Mouse (Mus musculus) myocyte (in vitro differentiated cells): ENCODE data around the gene 4930486L24Rik. TPM values are rescaled to one million over a fixed set of nuclear protein-coding genes. Genes with fewer than 3 reads are reported as not detected.

Experiments used
- H3K27me3 ChIP-seq: one replicate; pipeline ENCODE4 v1.6.1; 2011; ENCODE audit not compliant: control insufficient read depth, insufficient read depth, insufficient read length
- H3K36me3 ChIP-seq: one replicate; pipeline ENCODE4 v1.6.1; 2011; ENCODE audit not compliant: control insufficient read depth, insufficient read depth
- H3K4me2 ChIP-seq: one replicate; pipeline ENCODE4 v1.6.1; 2011; ENCODE audit warnings: low read depth, control low read depth
- H3K4me3 ChIP-seq: one replicate; pipeline ENCODE4 v1.5.1; 2011; ENCODE audit warnings: mild to moderate bottlenecking, control low read depth, moderate library complexity
- H3K79me2 ChIP-seq: one replicate; pipeline ENCODE4 v1.6.1; 2011; ENCODE audit not compliant: control insufficient read depth, insufficient read depth
- H3ac ChIP-seq: one replicate; pipeline ENCODE4 v1.6.1; 2011; ENCODE audit not compliant: control insufficient read depth, insufficient read length
- CEBPB ChIP-seq: IDR thresholded peaks from 2 replicates; pipeline ENCODE4 v1.6.1; 2011; ENCODE audit warnings: mild to moderate bottlenecking, moderate library complexity; ENCODE audit not compliant: poor library complexity, insufficient read depth, severe bottlenecking
- E2F4 ChIP-seq: IDR thresholded peaks from one replicate; pipeline ENCODE4 v1.6.1; 2011; ENCODE audit warnings: mild to moderate bottlenecking, control low read depth, moderate library complexity; ENCODE audit not compliant: insufficient read depth
- MAX ChIP-seq: IDR thresholded peaks from one replicate; pipeline ENCODE4 v1.6.1; 2011; ENCODE audit warnings: low read depth, mild to moderate bottlenecking, control low read depth
- MYOD1 ChIP-seq, 3 experiments: IDR thresholded peaks; one replicate each; pipeline ENCODE4 v1.6.1; 2011; ENCODE audit warnings: control low read depth in 2 of 3, low read depth in 2 of 3, mild to moderate bottlenecking in 2 of 3, moderate library complexity in 1 of 3; ENCODE audit not compliant: insufficient read length in 2 of 3, control insufficient read depth in 1 of 3
- MYOG ChIP-seq, 3 experiments: IDR thresholded peaks; one replicate each; pipeline ENCODE4 v1.6.1; 2011; ENCODE audit warnings: control low read depth in 2 of 3, low read depth in 2 of 3, mild to moderate bottlenecking in 2 of 3; ENCODE audit not compliant: insufficient read length in 2 of 3, control insufficient read depth in 1 of 3, insufficient read depth in 1 of 3
- POLR2A ChIP-seq: IDR thresholded peaks from one replicate; pipeline ENCODE4 v1.6.1; 2011; ENCODE audit warnings: low read depth, mild to moderate bottlenecking, control low read depth, moderate library complexity; ENCODE audit not compliant: insufficient read length
- POLR2AphosphoS2 ChIP-seq: IDR thresholded peaks from one replicate; pipeline ENCODE4 v1.6.1; 2011; ENCODE audit warnings: low read depth, control low read depth; ENCODE audit not compliant: insufficient read length
- REST ChIP-seq: IDR thresholded peaks from one replicate; pipeline ENCODE4 v1.6.1; 2011; ENCODE audit warnings: mild to moderate bottlenecking, control low read depth, moderate library complexity; ENCODE audit not compliant: insufficient read depth, insufficient read length
- SRF ChIP-seq: IDR thresholded peaks from one replicate; pipeline ENCODE4 v1.6.1; 2011; ENCODE audit warnings: low read depth; ENCODE audit not compliant: control insufficient read depth, insufficient read length
- TCF12 ChIP-seq: IDR thresholded peaks from one replicate; pipeline ENCODE4 v1.6.1; 2011; ENCODE audit warnings: mild to moderate bottlenecking, control low read depth; ENCODE audit not compliant: poor library complexity, insufficient read depth, severe bottlenecking
- TCF3 ChIP-seq: IDR thresholded peaks from one replicate; pipeline ENCODE4 v1.6.1; 2011; ENCODE audit warnings: low read depth, control low read depth; ENCODE audit not compliant: insufficient read length
- USF1 ChIP-seq: IDR thresholded peaks from one replicate; pipeline ENCODE4 v1.6.1; 2011; ENCODE audit warnings: low read depth, mild to moderate bottlenecking, control low read depth, moderate library complexity
- polyA plus RNA-seq: library from polyadenylated mRNA; unstranded; fragments of >200 nt; fragmentation: generic; extraction: Trizol; gene quantifications from one replicate; pipeline ENCODE4 v1.2.1, GENCODE M21; 2012; ENCODE audit warnings: missing spikeins

Gene 4930486L24Rik
- polyA plus RNA-seq, 1 experiment: 0.29 TPM

GRCm38 (mm10) chr13:60892301-60892700 is 28.0 kb upstream of the 4930486L24Rik start:
- H3ac ChIP-seq: no peak overlapping the region
- H3K36me3 ChIP-seq: no peaks in the 10 kb centered on the region
- H3K4me2 ChIP-seq: no peak overlapping the region
- H3K4me3 ChIP-seq: no peak overlapping the region
- H3K79me2 ChIP-seq: no peaks in the 10 kb centered on the region
- H3K27me3 ChIP-seq: no peaks in the 10 kb centered on the region
- no peak for TF ChIP-seq TCF3
- no peak for TF ChIP-seq REST
- no peak for TF ChIP-seq POLR2AphosphoS2
- no peak for TF ChIP-seq POLR2A
- no peak for TF ChIP-seq CEBPB
- no peak for TF ChIP-seq MYOG (IDR thresholded peaks at IDR 0.05; ENCODE audit: control insufficient read depth in 1 of 3, insufficient read depth in 1 of 3, insufficient read length in 2 of 3, low read depth in 2 of 3)
- TF ChIP-seq MAX: no peak
- no peak for TF ChIP-seq USF1
- no peak for TF ChIP-seq E2F4
- TF ChIP-seq SRF: no peak
- TF ChIP-seq TCF12: no peak
- TF ChIP-seq MYOD1 (IDR thresholded peaks at IDR 0.05; ENCODE audit: control insufficient read depth in 1 of 3, insufficient read length in 2 of 3, low read depth in 2 of 3): no peak

- Histone ChIP-seq H3K36me3 (no peaks in the 10 kb centered on the region), H3K27me3 (no peaks in the 10 kb centered on the region), H3K79me2 (no peaks in the 10 kb centered on the region), H3K4me3 (no peak overlapping the region), H3ac (no peak overlapping the region), H3K4me2 (no peak overlapping the region)
- TF ChIP-seq TCF12 (no peak), USF1 (no peak), SRF (no peak), POLR2AphosphoS2 (no peak), E2F4 (no peak), MAX (no peak), CEBPB (no peak), REST (no peak), MYOG (IDR thresholded peaks at IDR 0.05; ENCODE audit: control insufficient read depth in 1 of 3, insufficient read depth in 1 of 3, insufficient read length in 2 of 3, low read depth in 2 of 3) (no peak), TCF3 (no peak), MYOD1 (IDR thresholded peaks at IDR 0.05; ENCODE audit: control insufficient read depth in 1 of 3, insufficient read length in 2 of 3, low read depth in 2 of 3) (no peak), POLR2A (no peak)
These were observed 15.8 kb downstream of the 4930486L24Rik start for GRCm38 (mm10) chr13:60848241-60849120.

GRCm38 (mm10) chr13:60843153-60843552 is 21.1 kb downstream of the 4930486L24Rik start:
- Histone ChIP-seq H3ac (no peak overlapping the region), H3K4me2 (no peak overlapping the region)

GRCm38 (mm10) chr13:60842703-60843102 is 21.6 kb downstream of the 4930486L24Rik start:
- Histone ChIP-seq H3K4me3 (no peak overlapping the region), H3K79me2 (no peaks in the 10 kb centered on the region), H3ac (no peak overlapping the region), H3K36me3 (no peaks in the 10 kb centered on the region), H3K27me3 (no peaks in the 10 kb centered on the region), H3K4me2 (no peak overlapping the region)
- no peak for TF ChIP-seq POLR2AphosphoS2
- no peak for TF ChIP-seq USF1
- no peak for TF ChIP-seq MYOG (IDR thresholded peaks at IDR 0.05; ENCODE audit: control insufficient read depth in 1 of 3, insufficient read depth in 1 of 3, insufficient read length in 2 of 3, low read depth in 2 of 3)
- TF ChIP-seq TCF12: no peak
- no peak for TF ChIP-seq POLR2A
- no peak for TF ChIP-seq CEBPB
- no peak for TF ChIP-seq REST
- no peak for TF ChIP-seq E2F4
- TF ChIP-seq TCF3: no peak
- no peak for TF ChIP-seq MAX
- TF ChIP-seq MYOD1 (IDR thresholded peaks at IDR 0.05; ENCODE audit: control insufficient read depth in 1 of 3, insufficient read length in 2 of 3, low read depth in 2 of 3): no peak
- no peak for TF ChIP-seq SRF

More at GRCm38 (mm10) chr13:60843153-60843552, 21.1 kb downstream of the 4930486L24Rik start:
- Histone ChIP-seq H3K36me3 (no peaks in the 10 kb centered on the region), H3K27me3 (no peaks in the 10 kb centered on the region), H3K79me2 (no peaks in the 10 kb centered on the region), H3K4me3 (no peak overlapping the region)
- no peak for TF ChIP-seq USF1
- TF ChIP-seq REST: no peak
- no peak for TF ChIP-seq MAX
- TF ChIP-seq MYOG (IDR thresholded peaks at IDR 0.05; ENCODE audit: control insufficient read depth in 1 of 3, insufficient read depth in 1 of 3, insufficient read length in 2 of 3, low read depth in 2 of 3): no peak
- TF ChIP-seq MYOD1 (IDR thresholded peaks at IDR 0.05; ENCODE audit: control insufficient read depth in 1 of 3, insufficient read length in 2 of 3, low read depth in 2 of 3): no peak
